Mouse (Mus musculus): Measurements from ENCODE around the gene H2-DMb2. TPM values are rescaled to one million over a fixed set of nuclear protein-coding genes. Genes with fewer than 3 reads are reported as not detected.

Gene H2-DMb2
- total RNA-seq, 2 experiments from 2014 or later, result 0.67 to 0.96 TPM

DNA sequence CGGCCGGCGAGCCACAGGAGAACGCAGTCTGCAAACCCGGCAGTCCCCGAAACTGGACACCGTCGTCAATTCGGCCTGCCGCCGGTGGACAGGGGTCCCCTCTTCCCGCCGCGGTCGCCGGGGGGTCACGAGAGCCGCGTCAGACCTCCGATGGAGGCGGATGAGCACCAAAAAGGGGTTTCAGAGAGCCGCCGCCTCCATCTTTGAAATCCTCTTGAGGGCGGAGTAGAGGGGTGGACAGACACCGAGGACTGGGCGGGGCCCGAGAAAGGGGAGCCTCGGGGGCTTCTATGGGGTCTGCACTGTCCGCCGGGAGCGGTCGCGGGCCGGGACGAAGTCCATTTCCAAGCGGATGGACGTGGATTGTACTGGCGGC lies 24.2 kb upstream of the H2-DMb2 start:
- no peak for DNase-seq

DNA sequence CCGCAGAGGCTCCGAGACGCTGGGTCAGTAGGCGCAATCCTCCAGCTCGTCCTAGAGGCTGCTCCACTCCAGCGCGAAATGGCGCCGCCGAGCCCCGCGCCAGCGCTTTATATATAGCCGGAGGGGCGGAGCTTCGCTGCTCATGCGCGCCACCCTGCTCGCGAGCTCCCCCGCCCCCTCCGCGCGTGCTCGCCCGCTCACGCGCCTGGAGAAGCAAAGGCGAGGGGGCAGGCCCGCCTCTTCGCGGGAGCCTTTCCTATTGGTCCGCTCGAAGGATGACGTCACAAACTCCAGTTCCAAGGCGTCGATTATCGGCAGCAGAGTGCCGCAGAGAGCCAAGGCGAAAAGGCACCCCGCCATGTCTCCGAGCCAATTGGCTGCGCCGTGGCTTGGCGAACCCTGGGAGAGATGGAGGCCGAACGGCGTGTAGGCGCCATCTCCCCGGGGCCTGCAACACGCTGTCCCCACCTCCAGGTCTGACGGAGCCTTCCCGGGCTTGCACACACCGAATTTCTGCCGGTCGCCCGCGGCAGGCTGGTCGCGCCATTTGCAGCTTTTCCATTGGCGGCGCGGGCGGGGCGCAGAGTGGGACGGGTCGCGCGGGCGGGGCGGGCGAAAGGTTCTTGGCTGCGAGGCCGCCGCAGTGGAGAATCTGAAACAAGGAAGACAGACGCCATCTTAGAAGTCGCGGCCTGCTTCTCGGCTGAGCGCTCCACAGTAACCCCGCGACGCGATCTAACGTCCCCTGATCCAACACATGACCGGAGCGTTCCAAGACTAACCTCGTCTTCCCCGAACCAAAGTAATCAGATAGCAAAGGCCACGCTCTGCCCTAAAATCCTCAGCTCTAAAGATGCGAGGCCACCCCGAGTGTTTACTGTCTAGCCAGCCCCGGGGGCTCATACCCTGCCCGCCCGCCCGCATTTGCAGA lies 23.6 kb upstream of the H2-DMb2 start, which contains the start of gene H2-DMa:
Gene H2-DMa (plus strand): TSS at position 293 of the 931 bp plus-strand sequence.
- peak; percentile 99 for DNase-seq

GRCm38 (mm10) chr17:34120180-34120723 lies 22.9 kb upstream of the H2-DMb2 start:
- DNase-seq, result peak; percentile 83

DNA sequence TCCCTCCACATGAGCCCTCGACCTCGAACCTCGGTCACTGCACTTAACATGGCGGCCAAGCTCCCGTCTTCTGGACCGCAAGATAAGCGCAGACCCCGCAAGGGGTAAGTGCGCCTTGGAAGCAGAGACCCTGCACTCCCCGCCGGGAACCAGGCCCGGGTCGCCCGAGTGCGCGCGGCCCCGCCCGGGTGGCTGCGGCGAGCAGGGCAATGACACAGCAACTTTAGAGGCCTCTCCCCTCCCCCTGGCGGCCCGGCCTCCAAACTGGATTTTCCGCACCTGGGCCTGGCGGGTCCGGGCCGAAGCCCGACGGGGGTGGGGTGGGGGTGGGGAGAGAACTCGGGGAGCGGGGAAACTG lies 22.3 kb upstream of the H2-DMb2 start:
- DNase-seq, result peak; percentile 70 to 81

- DNase-seq, result peak; percentile 89 to 90
Observed at GRCm38 (mm10) chr17:34121172-34121878, 21.8 kb upstream of the H2-DMb2 start.

DNA sequence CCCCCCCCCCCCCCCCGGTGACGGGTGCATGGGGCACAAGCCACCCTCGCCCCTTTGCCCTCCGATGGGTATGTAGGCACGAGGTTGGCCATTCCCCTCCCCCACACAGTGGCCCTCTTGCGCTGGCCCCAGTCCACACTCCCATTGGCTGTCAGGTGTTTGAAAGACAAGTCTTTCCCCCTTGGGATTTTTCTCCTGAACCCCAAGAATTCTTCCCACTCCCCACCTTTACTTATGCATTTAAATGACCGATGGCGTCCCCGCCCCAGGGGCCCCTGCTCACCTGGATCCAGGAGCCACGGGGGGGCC lies 21.3 kb upstream of the H2-DMb2 start:
- DNase-seq, result no peak

DNA sequence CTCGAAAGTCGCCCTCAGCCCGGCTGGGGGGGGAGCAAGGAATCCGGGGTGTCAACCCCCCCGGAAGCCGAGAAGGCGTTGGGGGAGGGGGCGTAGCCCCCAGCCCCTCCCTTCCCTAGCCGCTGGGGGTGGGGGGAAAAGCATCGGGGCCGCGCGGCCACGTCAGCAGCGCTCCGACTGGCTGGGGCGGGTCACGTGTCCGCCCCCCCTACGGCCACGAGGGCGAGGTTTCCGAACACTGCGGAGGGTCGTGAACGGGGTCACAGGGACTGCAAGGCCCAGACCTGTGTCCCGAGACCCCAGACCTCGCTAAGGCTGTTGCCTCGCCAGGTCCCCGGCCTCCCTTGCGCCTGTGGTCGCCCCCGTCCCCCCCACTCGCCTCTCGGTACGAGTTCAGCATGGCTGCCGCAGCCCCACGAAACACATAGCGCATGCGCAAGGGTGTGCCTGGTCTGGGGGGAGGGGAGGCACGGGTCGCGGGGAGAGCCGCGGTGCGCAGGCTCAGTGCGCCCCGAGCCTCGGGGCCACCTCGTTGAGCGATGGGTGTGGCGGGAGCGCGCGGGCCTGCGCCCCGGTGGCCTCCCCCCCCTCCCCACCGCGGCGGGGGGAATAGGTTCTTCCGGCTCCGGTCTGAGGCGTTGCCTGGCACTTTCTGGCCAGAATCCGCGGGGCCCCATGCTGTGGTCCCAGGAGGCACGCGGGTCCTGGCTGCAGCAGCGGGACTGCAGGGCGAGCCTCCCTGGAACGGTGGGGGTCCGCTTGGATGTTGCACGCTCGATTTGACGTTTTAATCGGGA lies 20.7 kb upstream of the H2-DMb2 start, which contains the start of gene Brd2:
Gene Brd2 (minus strand): TSS at position 447 of the 797 bp plus-strand sequence.
- peak; percentile 97 to 99 for DNase-seq

DNA sequence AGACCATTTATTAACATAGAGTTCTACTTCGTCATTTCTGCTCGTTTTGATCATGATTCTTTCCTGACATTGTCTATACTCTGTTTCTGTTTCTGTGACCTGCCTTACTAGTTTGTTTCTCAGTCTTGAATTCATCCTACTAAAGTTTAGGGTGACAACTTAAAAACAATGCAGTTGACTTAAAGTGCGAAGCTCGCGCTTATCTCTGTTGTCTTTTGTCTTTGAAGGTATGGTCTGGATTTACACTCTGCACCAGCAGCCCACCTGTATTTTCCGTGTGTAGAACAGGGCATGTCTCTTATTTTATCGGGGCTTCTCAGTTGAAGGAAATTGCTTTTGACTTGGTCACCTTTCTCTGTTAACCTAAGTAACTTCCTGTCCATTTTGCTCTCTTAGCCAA lies 20.0 kb upstream of the H2-DMb2 start:
- no peak for DNase-seq

- no peak for DNase-seq
Observed at GRCm38 (mm10) chr17:34123518-34123917, 19.6 kb upstream of the H2-DMb2 start.

- no peak for DNase-seq
Observed at GRCm38 (mm10) chr17:34124649-34125048, 18.5 kb upstream of the H2-DMb2 start.

GRCm38 (mm10) chr17:34126826-34127420 lies 16.2 kb upstream of the H2-DMb2 start:
- DNase-seq, result no peak

- peak in 1 of 2 experiments; percentile 66 for DNase-seq
Observed at GRCm38 (mm10) chr17:34127475-34127874, 15.6 kb upstream of the H2-DMb2 start.

- peak in 1 of 2 experiments; percentile 68 for DNase-seq
Observed at GRCm38 (mm10) chr17:34128264-34128937, 14.7 kb upstream of the H2-DMb2 start.

DNA sequence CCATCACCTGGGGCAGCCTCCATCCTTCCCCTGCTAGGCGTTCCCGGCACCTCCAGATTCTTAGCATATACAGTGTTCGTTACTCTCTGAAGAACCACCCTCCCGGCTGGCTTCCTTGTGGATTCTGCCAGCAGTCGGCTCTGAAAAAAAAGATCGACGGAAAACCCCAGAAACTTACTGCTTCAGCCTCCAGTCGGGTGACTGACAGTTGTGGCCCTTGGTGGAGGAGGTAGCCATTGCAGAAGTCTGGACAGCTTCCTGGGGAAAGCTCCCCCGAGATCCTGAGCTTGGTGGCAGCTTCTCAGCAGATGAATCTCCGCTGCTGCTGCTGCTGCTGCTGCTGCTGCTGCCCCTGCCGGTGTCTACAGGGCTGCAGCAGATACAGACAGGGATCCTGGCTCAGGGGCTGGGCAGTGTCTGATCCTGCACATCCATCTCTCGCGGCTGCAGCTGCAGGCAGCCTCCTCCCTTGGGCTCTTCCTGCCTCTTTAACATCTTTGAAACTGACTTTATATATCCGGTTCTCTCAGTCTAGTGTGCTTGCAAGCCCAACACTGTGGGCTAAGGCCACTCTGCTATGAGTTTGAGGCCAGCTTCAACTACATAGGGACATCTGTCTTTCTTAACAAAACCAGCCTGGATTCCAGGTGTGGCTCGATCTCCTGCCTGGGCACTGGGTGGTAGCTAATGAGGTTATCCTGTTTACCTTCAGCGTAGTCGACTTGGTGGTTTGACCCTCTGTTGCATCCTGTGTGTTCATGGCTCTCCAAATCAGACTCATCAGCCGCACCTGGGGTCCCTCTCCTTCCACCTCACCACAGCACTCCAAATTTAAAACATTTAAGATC lies 13.9 kb upstream of the H2-DMb2 start:
- no peak for DNase-seq

- no peak for DNase-seq
Observed at GRCm38 (mm10) chr17:34130073-34130947, 12.8 kb upstream of the H2-DMb2 start.

DNA sequence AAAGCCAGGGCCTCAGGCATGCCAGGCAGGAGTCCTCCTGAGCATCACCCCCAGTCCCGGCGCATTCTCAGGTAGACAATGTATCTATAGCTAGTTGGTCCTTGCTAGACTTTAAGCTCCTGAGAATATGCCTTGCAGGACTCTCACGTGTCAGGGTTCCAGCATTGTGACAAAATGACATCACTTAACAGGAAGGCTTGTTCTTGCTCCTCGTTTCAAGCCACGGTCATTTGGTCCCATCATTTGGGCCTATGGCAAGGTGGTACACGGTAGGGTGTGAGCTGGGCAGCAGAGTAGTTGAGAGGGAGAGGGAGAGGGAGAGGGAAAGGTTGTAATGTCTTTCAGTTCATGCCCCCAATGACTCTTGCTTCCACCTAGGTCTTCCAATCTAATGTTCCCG lies 11.2 kb upstream of the H2-DMb2 start:
- DNase-seq, result no peak

DNA sequence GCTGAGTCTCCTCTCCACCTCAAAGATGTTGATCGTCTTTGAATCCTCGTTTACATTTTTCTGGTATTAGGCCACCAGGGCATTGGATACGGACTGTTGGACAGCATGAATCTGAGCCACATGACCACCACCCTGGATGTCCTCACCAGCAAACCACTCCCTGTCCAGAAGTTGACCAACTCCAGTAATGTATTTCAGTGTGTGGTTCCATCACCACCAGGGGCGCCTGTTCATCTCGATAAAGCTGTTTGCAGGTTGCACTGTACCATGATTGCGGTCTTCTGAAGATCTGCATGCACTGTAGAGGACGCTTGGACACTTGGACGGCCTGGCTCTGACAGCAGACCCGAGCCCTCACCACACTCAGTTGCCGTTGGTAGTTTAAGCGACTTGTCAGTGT lies 9.8 kb upstream of the H2-DMb2 start:
- no peak for DNase-seq

DNA sequence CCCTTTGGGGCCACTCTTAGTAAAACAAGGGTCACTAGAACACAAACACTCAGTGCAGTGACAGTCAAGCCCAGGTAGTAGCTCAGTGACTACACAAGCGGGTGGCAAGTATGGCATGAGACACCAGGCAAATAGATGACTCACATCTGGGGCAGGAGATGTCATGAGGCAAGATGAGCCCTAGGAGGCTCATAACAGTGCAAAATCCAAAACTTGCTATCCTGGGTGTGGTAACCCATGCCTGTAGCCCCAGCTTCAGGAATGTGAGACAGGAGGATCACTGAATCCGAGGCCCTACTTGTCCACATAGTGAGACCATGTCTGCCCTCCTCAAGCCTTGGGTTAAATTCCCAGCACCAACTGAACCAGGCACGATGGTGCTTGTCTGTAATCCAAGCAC lies 8.7 kb upstream of the H2-DMb2 start:
- no peak for DNase-seq
